In genomic region chr3:146782548-146782947, GRCm38 (mm10) we compare ENCODE assay signal across 10 mouse cellular contexts. TPM values are rescaled to one million over a fixed set of nuclear protein-coding genes. Genes with fewer than 3 reads are reported as not detected.
A peak's percentile ranks its signal among the peaks of the same experiment; 100 is the strongest.
DNase-seq lines count a peak whose midpoint lies in the region; ATAC-seq and TF ChIP-seq lines count a peak whose summit lies in the region.
"Had no signal": no experiment of that assay in that cellular context is flagged by ENCODE, and none has a peak within 500 bp of the region (broad histone marks: within the 10 kb centered on the region; RNA-seq: fewer than 3 reads in every experiment).

No protein-coding gene starts in this region.

- no peak overlapping the region; the same call in 1 of the 2 replicates for H3K27ac ChIP-seq in heart, adult 2 months
- no peak overlapping the region for H3K27ac ChIP-seq in heart, embryonic 10.5 days
- no peak overlapping the region for H3K27ac ChIP-seq in midbrain, embryonic 14.5 days (replicated peaks; ENCODE audit: low read depth, low read length)
- H3K27ac ChIP-seq in midbrain, embryonic 15.5 days, result no peak overlapping the region
- no peak overlapping the region for H3K27ac ChIP-seq in kidney, embryonic 14.5 days (ENCODE audit: low read depth, low read length)

- WGBS in heart, adult 2 months, result 50% methylated on average over 6 of the region's 6 CpGs
- 20% methylated on average over 6 of the region's 6 CpGs for WGBS in heart, embryonic 10.5 days
- 34% methylated on average over 6 of the region's 6 CpGs for WGBS in midbrain, embryonic 14.5 days
- whole genome bisulfite sequencing in midbrain, embryonic 15.5 days, result 26% methylated on average over 6 of the region's 6 CpGs
- WGBS in kidney, embryonic 14.5 days, result 50% methylated on average over 6 of the region's 6 CpGs

- H3K4me2 ChIP-seq in midbrain, embryonic 14.5 days (ENCODE audit: low read length), result no peak overlapping the region
- no peak overlapping the region for H3K4me2 ChIP-seq in midbrain, embryonic 15.5 days
- H3K4me2 ChIP-seq in kidney, embryonic 14.5 days (replicated peaks; ENCODE audit: low read depth, low read length), result no peak overlapping the region

- H3K4me1 ChIP-seq in heart, adult 2 months (ENCODE audit: control insufficient read depth, insufficient read depth, low read length), result peaks cover 11% of the 10 kb centered on the region
- H3K4me1 ChIP-seq in heart, embryonic 10.5 days, result peaks cover 20% of the 10 kb centered on the region
- H3K4me1 ChIP-seq in midbrain, embryonic 14.5 days (ENCODE audit: control insufficient read depth, insufficient read depth, low read length), result peaks cover 17% of the 10 kb centered on the region
- peaks cover 16% of the 10 kb centered on the region for H3K4me1 ChIP-seq in midbrain, embryonic 15.5 days
- peaks cover 6% of the 10 kb centered on the region; the same call in 1 of the 2 replicates for H3K4me1 ChIP-seq in kidney, embryonic 14.5 days (ENCODE audit: control insufficient read depth, insufficient read depth, low read length)

- TF ChIP-seq POLR2A in heart, adult 2 months (IDR thresholded peaks at IDR 0.05; ENCODE audit: insufficient read depth, low read depth, low read length), result no peak

- no peak for DNase-seq in heart, adult 2 months
- DNase-seq in heart, embryonic 10.5 days (ENCODE audit: low spot score), result no peak
- peak; percentile 32 for DNase-seq in midbrain, embryonic 14.5 days
- DNase-seq in retina, embryonic 14.5 days (ENCODE audit: low spot score), result peak; percentile 51
- no peak for DNase-seq in left cerebral cortex, adult 18-20 months (ENCODE audit: low spot score in 2 of 2)
- DNase-seq in left cerebral cortex, adult 9 months (ENCODE audit: low spot score in 2 of 2), result no peak
- DNase-seq: adrenal gland, postnatal 10 days had no signal

- intact Hi-C loops in heart, adult 2 months (cut with DNase I), result loop anchor here (2.0 kb wide), 1 partner anchor 438 kb away; no protein-coding TSS in a partner anchor

- no peaks in the 10 kb centered on the region for H3K27me3 ChIP-seq in heart, adult 2 months (ENCODE audit: control insufficient read depth, insufficient read depth, low read length)
- no peaks in the 10 kb centered on the region for H3K27me3 ChIP-seq in heart, embryonic 10.5 days (ENCODE audit: insufficient read depth, poor library complexity, severe bottlenecking)
- H3K27me3 ChIP-seq in midbrain, embryonic 14.5 days (ENCODE audit: control insufficient read depth, insufficient read depth, low read length), result no peaks in the 10 kb centered on the region
- H3K27me3 ChIP-seq in midbrain, embryonic 15.5 days (replicated peaks), result no peaks in the 10 kb centered on the region
- H3K27me3 ChIP-seq in kidney, embryonic 14.5 days (ENCODE audit: control insufficient read depth, insufficient read depth, low read length), result no peaks in the 10 kb centered on the region

- TF ChIP-seq EP300 in heart, adult 2 months (IDR thresholded peaks at IDR 0.05; ENCODE audit: insufficient read depth, low read depth, low read length), result no peak

- 0 out of 2 replicates have a peak, but pooled peaks have one; percentile 3 for TF ChIP-seq CTCF in heart, adult 2 months (IDR thresholded peaks at IDR 0.05)

- H3K9ac ChIP-seq in heart, adult 2 months (ENCODE audit: low read depth, low read length), result no peak overlapping the region; the same call in 1 of the 2 replicates
- H3K9ac ChIP-seq in midbrain, embryonic 14.5 days (replicated peaks; ENCODE audit: low read length), result no peak overlapping the region
- no peak overlapping the region for H3K9ac ChIP-seq in midbrain, embryonic 15.5 days
- H3K9ac ChIP-seq in kidney, embryonic 14.5 days (ENCODE audit: low read depth, low read length), result no peak overlapping the region

- H3K4me3 ChIP-seq in heart, adult 2 months, result no peak overlapping the region
- H3K4me3 ChIP-seq in heart, embryonic 10.5 days, result no peak overlapping the region
- no peak overlapping the region for H3K4me3 ChIP-seq in midbrain, embryonic 14.5 days (replicated peaks; ENCODE audit: low read depth, low read length)
- no peak overlapping the region for H3K4me3 ChIP-seq in midbrain, embryonic 15.5 days
- no peak overlapping the region for H3K4me3 ChIP-seq in kidney, embryonic 14.5 days (ENCODE audit: low read length)
- H3K4me3 ChIP-seq: myocyte had no signal

- no peak for ATAC-seq in midbrain, embryonic 14.5 days (ENCODE audit: low FRiP score, low TSS enrichment)
- ATAC-seq in midbrain, embryonic 15.5 days (replicated peaks), result no peak
- ATAC-seq in kidney, embryonic 14.5 days (ENCODE audit: low FRiP score, low TSS enrichment), result peak; percentile 55; the same call in 1 of the 2 replicates

- no peaks in the 10 kb centered on the region for H3K9me3 ChIP-seq in heart, embryonic 10.5 days
- no peaks in the 10 kb centered on the region for H3K9me3 ChIP-seq in midbrain, embryonic 14.5 days (ENCODE audit: control insufficient read depth, low read length)
- H3K9me3 ChIP-seq in midbrain, embryonic 15.5 days, result no peaks in the 10 kb centered on the region
- H3K9me3 ChIP-seq in kidney, embryonic 14.5 days (ENCODE audit: control insufficient read depth, low read length), result no peaks in the 10 kb centered on the region

- H3K36me3 ChIP-seq in heart, adult 2 months (ENCODE audit: control insufficient read depth, insufficient read depth, low read length), result peaks cover 2% of the 10 kb centered on the region; the same call in 1 of the 2 replicates
- H3K36me3 ChIP-seq in heart, embryonic 10.5 days, result no peaks in the 10 kb centered on the region
- no peaks in the 10 kb centered on the region for H3K36me3 ChIP-seq in midbrain, embryonic 14.5 days (ENCODE audit: control insufficient read depth, insufficient read depth, low read length)
- H3K36me3 ChIP-seq in midbrain, embryonic 15.5 days (replicated peaks), result no peaks in the 10 kb centered on the region
- no peaks in the 10 kb centered on the region for H3K36me3 ChIP-seq in kidney, embryonic 14.5 days (ENCODE audit: control insufficient read depth, insufficient read depth, low read length)

- peaks cover 4% of the 10 kb centered on the region for H3K79me2 ChIP-seq in heart, adult 2 months (replicated peaks; ENCODE audit: control insufficient read depth, insufficient read depth, low read length)

RNA-seq across cellular contexts. Expression of gene Prkacb, which starts 30.2 kb away (rescaled TPM):
- total RNA-seq in heart, adult 2 months (2021), result 10 to 100 TPM; 57.4 to 58.9 TPM
- 19.8 and 30.4 TPM in 2 replicates for polyA plus RNA-seq in heart, adult 2 months (2012; rRNA removed)
- polyA plus RNA-seq in heart, embryonic 10.5 days (2016; fragmentation: Nextera tagmentation; extraction: Ambion mirVana), result 50.0 and 52.9 TPM in 2 replicates
- polyA plus RNA-seq in midbrain, embryonic 14.5 days (2014; fragmentation: Nextera tagmentation; extraction: Ambion mirVana), result 143 and 186 TPM in 2 replicates
- polyA plus RNA-seq in midbrain, embryonic 15.5 days (2015; fragmentation: Nextera tagmentation; extraction: Ambion mirVana), result 188 and 194 TPM in 2 replicates
- polyA plus RNA-seq in kidney, embryonic 14.5 days (2014; fragmentation: Nextera tagmentation; extraction: Ambion mirVana), result 29.3 and 65.2 TPM in 2 replicates
- total RNA-seq in left cerebral cortex, adult 18-20 months (2021), result 100 to 1,000 TPM; 453 to 516 TPM

Comparison
In these comparisons a context has a peak if more than half of its experiments do, and no peak if none do; other contexts are left out.
1. DNase-seq: peak in midbrain, embryonic 14.5 days (single experiment) and retina, embryonic 14.5 days (single experiment); none in heart, adult 2 months (0 of 2), heart, embryonic 10.5 days (single experiment), left cerebral cortex, adult 18-20 months (0 of 2) and left cerebral cortex, adult 9 months (0 of 2).